ENCODE assay signal across 8 mouse cellular contexts in the genomic region with DNA sequence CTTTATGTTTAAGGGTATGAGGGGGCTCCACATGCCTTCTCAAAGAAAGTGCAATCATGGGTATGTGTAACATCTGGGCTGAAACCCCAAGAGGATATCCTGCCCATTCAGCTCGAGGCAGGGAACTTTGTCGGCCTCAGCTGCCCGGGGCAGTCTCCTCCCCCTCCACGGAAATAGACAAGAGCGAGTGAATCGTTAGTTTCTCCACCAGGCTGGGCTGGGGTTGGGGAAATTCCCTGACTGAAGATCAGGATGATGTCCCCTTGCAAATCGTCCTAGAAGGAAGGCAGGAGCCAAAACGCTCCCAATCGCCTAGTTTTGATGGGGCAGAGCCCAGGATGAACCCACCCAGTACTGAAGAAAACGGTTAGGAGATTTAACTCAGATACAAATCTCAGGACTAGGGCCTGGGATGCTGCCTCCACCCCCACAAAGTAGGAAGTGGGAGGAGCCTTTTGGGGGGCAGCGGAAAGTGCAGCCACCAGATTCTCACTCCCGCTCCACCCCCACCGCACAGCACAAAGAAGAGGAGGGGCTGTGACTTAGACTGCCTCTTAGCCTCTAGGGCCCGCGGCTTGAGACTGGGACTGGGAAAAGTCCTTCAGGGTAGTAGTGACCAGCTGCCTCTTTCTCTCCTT. TPM values are rescaled to one million over a fixed set of nuclear protein-coding genes. Genes with fewer than 3 reads are reported as not detected.
DNase-seq lines count a peak whose midpoint lies in the region; ATAC-seq lines count a peak whose summit lies in the region.

No protein-coding gene starts in this region.

- peak overlapping the region; percentile 52 for H3K4me2 ChIP-seq in embryonic facial prominence, embryonic 13.5 days
- peak overlapping the region; percentile 57 for H3K4me2 ChIP-seq in heart, embryonic 15.5 days

- H3K27me3 ChIP-seq in embryonic facial prominence, embryonic 13.5 days, result no peaks in the 10 kb centered on the region
- H3K27me3 ChIP-seq in heart, embryonic 15.5 days, result no peaks in the 10 kb centered on the region

- peak; percentile 95 for DNase-seq in A20 (ENCODE audit: low read depth, low spot score)
- DNase-seq in T-cell, adult 2 months (ENCODE audit: low spot score), result peak; percentile 63
- DNase-seq in kidney, postnatal 10 days, result peak; percentile 92
- peak; percentile 87 for DNase-seq in spleen, postnatal 36 days (ENCODE audit: low spot score in 2 of 2)
- DNase-seq in left cerebral cortex, adult 11 months (ENCODE audit: low spot score), result no peak

- under 1% methylated on average over 15 of the region's 15 CpGs for WGBS in embryonic facial prominence, embryonic 13.5 days
- 4% methylated on average over 15 of the region's 15 CpGs for WGBS in heart, embryonic 15.5 days

- H3K9me3 ChIP-seq in embryonic facial prominence, embryonic 13.5 days, result no peaks in the 10 kb centered on the region
- no peaks in the 10 kb centered on the region for H3K9me3 ChIP-seq in heart, embryonic 15.5 days (replicated peaks)

- H3K27ac ChIP-seq in embryonic facial prominence, embryonic 13.5 days, result peak overlapping the region; percentile 92
- H3K27ac ChIP-seq in heart, embryonic 15.5 days, result peak overlapping the region; percentile 89

- ATAC-seq in embryonic facial prominence, embryonic 13.5 days (ENCODE audit: insufficient number of reproducible peaks, insufficient read depth, low FRiP score, low TSS enrichment, low read depth), result no peak
- ATAC-seq in heart, embryonic 15.5 days (replicated peaks; ENCODE audit: insufficient number of reproducible peaks, insufficient read depth, low FRiP score, low read depth), result no peak; the same call in 1 of the 2 replicates
- ATAC-seq in megakaryocyte, adult 5-6 weeks (ENCODE audit: poor library complexity, severe bottlenecking), result peak; percentile 20

- H3K4me1 ChIP-seq in embryonic facial prominence, embryonic 13.5 days, result peaks cover 59% of the 10 kb centered on the region
- peaks cover 66% of the 10 kb centered on the region for H3K4me1 ChIP-seq in heart, embryonic 15.5 days (replicated peaks)

- peak overlapping the region; percentile 19 for H3K4me3 ChIP-seq in embryonic facial prominence, embryonic 13.5 days
- peak overlapping the region; percentile 18 for H3K4me3 ChIP-seq in heart, embryonic 15.5 days

- H3K36me3 ChIP-seq in embryonic facial prominence, embryonic 13.5 days, result no peaks in the 10 kb centered on the region
- no peaks in the 10 kb centered on the region for H3K36me3 ChIP-seq in heart, embryonic 15.5 days

- H3K9ac ChIP-seq in embryonic facial prominence, embryonic 13.5 days, result peak overlapping the region; percentile 59
- H3K9ac ChIP-seq in heart, embryonic 15.5 days, result peak overlapping the region; percentile 37

RNA-seq across cellular contexts. Expression of gene Trappc3, which starts 2.5 kb away (rescaled TPM):
- 122 and 126 TPM in 2 replicates for polyA plus RNA-seq in embryonic facial prominence, embryonic 13.5 days (2015; fragmentation: Nextera tagmentation; extraction: Ambion mirVana)
- 73.1 and 77.6 TPM in 2 replicates for polyA plus RNA-seq in heart, embryonic 15.5 days (2015; fragmentation: Nextera tagmentation; extraction: Ambion mirVana)
- 30.1 and 40.9 TPM in 2 replicates for total RNA-seq in megakaryocyte, adult 5-6 weeks (2015)
- total RNA-seq in megakaryocyte, adult 5-6 weeks (2017), result 56.3 and 58.6 TPM in 2 replicates

RNA-seq across cellular contexts. Expression of gene Map7d1, which starts 3.5 kb away (rescaled TPM):
- polyA plus RNA-seq in embryonic facial prominence, embryonic 13.5 days (2015; fragmentation: Nextera tagmentation; extraction: Ambion mirVana), result 48.8 and 57.0 TPM in 2 replicates
- polyA plus RNA-seq in heart, embryonic 15.5 days (2015; fragmentation: Nextera tagmentation; extraction: Ambion mirVana), result 39.4 and 50.7 TPM in 2 replicates
- 43.9 and 45.9 TPM in 2 replicates for total RNA-seq in megakaryocyte, adult 5-6 weeks (2015)
- 60.7 and 71.3 TPM in 2 replicates for total RNA-seq in megakaryocyte, adult 5-6 weeks (2017)

RNA-seq across cellular contexts. Expression of gene Col8a2, which starts 27.0 kb away (rescaled TPM):
- 33.9 and 43.4 TPM in 2 replicates for polyA plus RNA-seq in embryonic facial prominence, embryonic 13.5 days (2015; fragmentation: Nextera tagmentation; extraction: Ambion mirVana)
- 5.2 and 10.9 TPM in 2 replicates for polyA plus RNA-seq in heart, embryonic 15.5 days (2015; fragmentation: Nextera tagmentation; extraction: Ambion mirVana)
- not detected in 2 replicates for total RNA-seq in megakaryocyte, adult 5-6 weeks (2015)
- not detected in 2 replicates for total RNA-seq in megakaryocyte, adult 5-6 weeks (2017)

RNA-seq across cellular contexts. Expression of gene Thrap3, which starts 57.1 kb away (rescaled TPM):
- polyA plus RNA-seq in embryonic facial prominence, embryonic 13.5 days (2015; fragmentation: Nextera tagmentation; extraction: Ambion mirVana), result 248 and 262 TPM in 2 replicates
- 129 and 149 TPM in 2 replicates for polyA plus RNA-seq in heart, embryonic 15.5 days (2015; fragmentation: Nextera tagmentation; extraction: Ambion mirVana)
- total RNA-seq in megakaryocyte, adult 5-6 weeks (2015), result 115 and 119 TPM in 2 replicates
- total RNA-seq in megakaryocyte, adult 5-6 weeks (2017), result 248 and 291 TPM in 2 replicates
